Mouse (Mus musculus): Measurements from ENCODE around the gene C530008M17Rik.

The C530008M17Rik gene

DNA sequence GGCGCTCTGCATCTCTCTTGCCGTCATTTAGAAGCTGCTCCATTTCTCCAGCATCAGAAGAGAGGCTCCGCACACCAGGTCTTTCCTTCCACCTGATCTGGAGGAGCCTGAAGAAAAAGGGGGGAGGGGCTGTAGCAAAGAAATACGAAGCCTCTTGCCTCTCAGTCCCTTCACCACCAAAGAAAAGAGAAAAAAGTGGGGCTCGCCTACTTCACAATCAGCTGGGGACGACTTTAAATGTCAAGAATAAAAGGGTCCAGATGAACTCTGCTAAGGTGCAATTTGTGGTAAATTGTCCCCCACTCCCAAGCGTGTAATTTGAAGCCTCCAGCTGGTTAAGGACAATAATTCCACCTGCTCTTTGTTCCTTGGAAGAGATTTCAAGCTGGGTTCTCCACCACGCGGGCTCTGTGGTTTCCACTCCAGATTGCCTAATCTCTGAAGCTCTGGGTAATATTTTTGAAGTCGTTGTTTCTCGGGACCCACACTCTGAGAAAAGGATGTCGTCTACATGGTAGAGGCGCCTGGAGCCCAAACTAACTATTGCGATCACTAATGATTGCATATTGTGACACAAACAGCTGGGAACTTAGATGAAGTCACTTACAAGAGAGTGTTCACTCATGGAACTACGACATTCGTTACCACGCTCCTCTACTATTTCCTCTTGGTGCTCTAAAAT lies 176.4 kb downstream of the C530008M17Rik start:
- in situ Hi-C loops (cut with MseI, MboI): no loop called here

DNA sequence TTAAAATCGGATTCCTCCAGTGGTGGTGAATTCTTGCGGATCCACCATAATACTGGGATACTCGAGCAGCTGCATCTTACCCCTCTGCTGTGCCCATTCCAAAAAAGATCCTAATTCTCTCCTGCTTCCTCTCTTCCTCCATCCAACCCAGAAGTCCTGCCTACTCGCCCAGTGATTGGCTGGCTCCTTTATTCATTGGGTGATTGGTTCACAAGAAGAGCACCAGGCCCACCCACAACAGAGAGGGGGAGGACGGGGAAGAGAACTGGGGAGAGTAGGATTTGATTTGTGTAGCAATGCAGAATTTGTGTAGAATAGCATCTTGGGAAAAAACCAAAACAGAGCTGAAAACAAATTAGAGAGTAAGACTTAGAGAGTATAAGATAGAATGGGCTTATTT lies 180.7 kb downstream of the C530008M17Rik start:
- in situ Hi-C loops (cut with MseI, MboI): no loop called here

- in situ Hi-C loops (cut with MseI, MboI): loop anchor here in 1 of 2 experiments (10.0 kb wide), 2 partner anchors 75 to 255 kb away; partner anchors contain the start of gene Cep135
Measured at GRCm38 (mm10) chr5:76839786-76840185, 183.5 kb downstream of the C530008M17Rik start.

GRCm38 (mm10) chr5:76841859-76842258 lies 185.5 kb downstream of the C530008M17Rik start:
- in situ Hi-C loops (cut with MseI, MboI): loop anchor here in 1 of 2 experiments (10.0 kb wide), 2 partner anchors 77 to 257 kb away; partner anchors contain the start of gene Cep135

- in situ Hi-C loops (cut with MseI, MboI): loop anchor here in 1 of 2 experiments (10.0 kb wide), 2 partner anchors 79 to 259 kb away; partner anchors contain the start of gene Cep135
Measured at GRCm38 (mm10) chr5:76843448-76843847, 187.1 kb downstream of the C530008M17Rik start.

GRCm38 (mm10) chr5:76843851-76844419 lies 187.6 kb downstream of the C530008M17Rik start:
- in situ Hi-C loops (cut with MseI, MboI): loop anchor here in 1 of 2 experiments (10.0 kb wide), 2 partner anchors 79 to 259 kb away; partner anchors contain the start of gene Cep135

DNA sequence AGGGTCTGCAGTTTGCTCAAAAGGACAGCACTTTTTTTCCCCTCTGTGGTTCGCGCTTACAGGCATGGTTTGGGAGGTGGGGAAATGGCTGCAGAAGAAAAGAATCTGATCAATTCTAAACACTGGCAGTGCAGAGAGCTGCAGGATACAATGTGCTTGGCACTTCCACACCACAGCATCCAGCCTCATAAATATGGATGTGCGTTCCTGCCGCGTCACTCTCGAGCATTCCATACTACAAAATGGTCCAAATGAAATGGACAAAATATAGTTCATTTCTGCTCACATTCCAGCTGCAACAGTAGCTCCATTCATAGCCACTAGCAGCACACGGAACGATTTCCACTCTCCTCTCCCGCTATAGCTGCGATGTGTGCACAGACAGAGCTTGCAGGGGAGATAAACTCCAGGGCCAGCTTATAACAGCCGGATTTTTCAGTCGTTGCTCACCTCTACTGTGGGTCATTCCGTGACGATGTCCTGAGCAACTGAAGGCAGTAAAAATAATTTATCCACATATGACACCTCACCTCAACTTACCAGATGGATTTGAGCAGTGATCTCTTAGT lies 188.4 kb downstream of the C530008M17Rik start:
- in situ Hi-C loops (cut with MseI, MboI): loop anchor here in 1 of 2 experiments (10.0 kb wide), 2 partner anchors 80 to 260 kb away; partner anchors contain the start of gene Cep135

DNA sequence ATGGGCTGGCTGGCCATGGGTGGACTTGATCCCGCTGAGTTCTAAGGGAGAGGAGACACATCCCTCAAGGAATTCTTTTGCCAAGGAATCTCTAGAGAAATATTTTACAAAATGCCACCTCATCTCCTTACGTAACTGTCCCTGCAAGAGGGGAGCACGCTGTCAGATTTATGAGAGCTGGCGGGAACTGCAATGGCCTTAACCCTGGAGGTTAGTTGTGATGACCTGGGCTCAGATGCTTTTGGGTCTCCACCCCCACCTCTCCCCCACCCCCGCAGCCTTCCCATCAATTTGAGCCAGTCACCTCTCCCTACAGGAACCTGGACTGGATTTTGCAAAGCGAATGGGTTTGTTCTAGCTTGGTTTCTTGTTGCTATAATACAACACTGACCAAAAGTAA lies 190.8 kb downstream of the C530008M17Rik start:
- in situ Hi-C loops (cut with MseI, MboI): loop anchor here in 1 of 2 experiments (10.0 kb wide), 2 partner anchors 82 to 262 kb away; partner anchors contain the start of gene Cep135

DNA sequence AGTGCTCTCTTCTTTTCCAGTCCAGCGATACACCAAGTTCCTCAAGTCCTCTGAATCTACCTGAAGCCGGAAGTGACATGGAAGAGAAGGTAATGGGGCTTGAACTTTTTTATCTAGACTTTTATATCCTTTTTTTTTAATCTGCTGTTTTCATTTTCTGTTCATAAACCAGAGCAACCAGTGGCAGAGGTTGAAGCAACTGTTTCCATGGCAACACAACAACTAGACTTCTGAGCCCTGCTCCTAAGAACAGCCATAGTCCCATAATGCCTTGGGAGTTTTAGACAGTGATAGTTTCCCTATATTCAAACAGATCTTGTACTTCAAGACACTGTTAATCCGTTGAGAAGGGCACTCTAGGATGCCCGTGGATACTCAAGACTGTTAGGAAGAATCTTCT lies 195.0 kb downstream of the C530008M17Rik start:
- in situ Hi-C loops (cut with MseI, MboI): no loop called here

- in situ Hi-C loops (cut with MseI, MboI): no loop called here
Measured at GRCm38 (mm10) chr5:76853549-76853948, 197.2 kb downstream of the C530008M17Rik start.

- in situ Hi-C loops (cut with MseI, MboI): no loop called here
Measured at GRCm38 (mm10) chr5:76855829-76856600, 199.7 kb downstream of the C530008M17Rik start.

GRCm38 (mm10) chr5:76857103-76858015 lies 201.0 kb downstream of the C530008M17Rik start:
- in situ Hi-C loops (cut with MseI, MboI): no loop called here

DNA sequence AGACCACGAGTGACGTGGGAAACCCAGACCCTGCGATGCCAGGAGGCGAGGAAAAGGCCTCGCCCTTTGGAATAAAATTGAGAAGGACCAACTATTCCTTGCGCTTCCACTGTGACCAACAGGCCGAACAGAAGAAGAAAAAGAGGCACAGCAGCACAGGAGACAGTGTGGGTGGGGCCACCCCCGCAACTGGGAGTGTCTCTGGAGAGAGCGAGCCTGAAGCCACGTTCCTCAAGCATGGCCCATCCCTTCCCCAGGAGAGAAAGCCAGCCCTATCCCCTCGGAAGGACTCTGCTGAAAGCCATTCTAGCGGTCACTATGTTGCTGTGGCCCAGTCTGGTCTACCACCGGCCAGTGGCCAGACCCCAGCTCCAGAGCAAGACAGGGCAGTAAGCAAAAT lies 202.1 kb downstream of the C530008M17Rik start:
- in situ Hi-C loops (cut with MseI, MboI): no loop called here

DNA sequence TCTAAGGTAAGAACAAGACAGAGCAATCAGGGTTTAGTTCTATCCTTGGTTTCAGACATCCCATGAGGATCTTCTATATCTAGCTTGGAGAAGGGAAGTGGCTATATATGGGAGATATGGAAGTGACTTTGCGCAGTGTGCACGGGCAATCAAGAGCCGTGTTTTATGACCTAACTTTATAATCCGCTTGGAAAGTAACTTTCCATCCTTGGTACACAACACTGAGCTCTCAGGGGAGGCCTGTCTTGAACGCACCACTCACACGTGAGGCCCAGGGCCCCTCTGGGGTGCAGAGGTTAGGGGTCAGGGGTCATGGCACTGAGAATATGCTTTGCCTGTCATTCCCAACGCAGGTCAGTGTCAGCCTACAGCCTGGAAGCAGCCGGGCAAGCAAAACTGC lies 210.5 kb downstream of the C530008M17Rik start:
- in situ Hi-C loops (cut with MseI, MboI): no loop called here

DNA sequence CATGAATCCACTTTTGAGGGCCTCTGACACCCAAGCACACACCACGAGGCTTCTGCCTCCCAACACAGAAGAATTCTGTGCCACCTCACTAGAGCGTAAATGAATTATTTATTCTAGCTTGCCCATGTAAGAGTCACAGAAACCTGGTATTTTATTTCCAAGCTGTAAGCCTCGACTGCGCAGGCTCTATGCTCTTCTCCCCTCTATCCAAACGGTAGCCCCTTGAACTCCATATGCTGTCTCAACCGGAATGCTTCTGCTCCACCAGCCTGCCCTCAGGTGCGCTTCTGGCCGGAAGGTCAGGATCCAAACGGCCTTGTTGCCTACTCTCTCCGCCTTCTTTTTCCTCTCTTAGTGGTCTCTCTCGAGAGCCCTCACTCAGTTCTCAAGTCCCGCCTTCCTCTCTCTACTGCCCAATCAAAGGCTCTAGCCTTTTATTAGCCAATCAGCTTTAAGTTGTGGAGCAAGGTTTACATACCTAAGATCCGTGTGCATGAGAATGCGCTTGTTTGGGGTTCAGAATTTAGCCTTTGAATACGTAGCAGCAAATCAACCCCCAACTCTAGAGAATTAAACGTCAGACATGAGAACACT lies 212.5 kb downstream of the C530008M17Rik start:
- in situ Hi-C loops (cut with MseI, MboI): no loop called here

GRCm38 (mm10) chr5:76869553-76869952 lies 213.2 kb downstream of the C530008M17Rik start:
- in situ Hi-C loops (cut with MseI, MboI): no loop called here

GRCm38 (mm10) chr5:76876106-76876758 lies 219.9 kb downstream of the C530008M17Rik start:
- in situ Hi-C loops (cut with MseI, MboI): no loop called here

DNA sequence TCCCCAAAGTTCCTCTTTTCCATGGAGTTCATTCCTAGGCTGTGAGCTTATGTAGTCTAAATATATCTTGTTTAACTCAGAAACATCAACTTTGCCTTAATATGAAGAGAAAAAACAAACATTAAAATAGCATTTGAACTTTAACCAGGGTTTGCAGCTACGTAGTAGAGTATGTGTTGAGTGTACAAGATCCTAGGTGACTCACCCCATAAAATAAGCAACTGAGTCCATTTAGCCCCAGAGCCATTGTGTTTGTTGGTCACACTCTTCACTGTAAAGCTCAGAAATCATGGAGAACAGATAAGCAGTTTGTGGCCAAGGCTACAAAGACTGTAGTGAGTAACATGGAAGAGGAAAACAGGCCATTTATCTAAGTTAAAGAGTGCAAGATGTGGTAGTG lies 227.8 kb downstream of the C530008M17Rik start:
- in situ Hi-C loops (cut with MseI, MboI): no loop called here

DNA sequence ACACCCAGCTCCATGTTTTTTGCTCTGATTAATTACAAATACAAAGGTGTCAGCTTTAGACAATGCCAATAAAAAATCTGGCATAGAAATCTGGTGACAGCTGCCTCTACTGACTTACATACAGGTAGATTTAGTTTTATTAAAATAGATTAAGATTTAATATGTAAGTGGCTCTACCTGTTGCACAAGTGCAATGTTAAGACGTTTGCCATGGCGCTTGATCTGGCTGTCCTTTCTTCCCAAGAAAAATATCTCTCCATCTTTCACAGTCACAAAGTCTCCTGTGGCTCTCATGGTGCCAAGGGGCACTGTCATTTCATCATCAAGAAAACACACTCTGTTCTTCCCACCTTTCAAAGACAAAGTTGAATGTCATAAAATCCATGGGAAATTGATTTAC lies 230.7 kb downstream of the C530008M17Rik start:
- in situ Hi-C loops (cut with MseI, MboI): no loop called here

DNA sequence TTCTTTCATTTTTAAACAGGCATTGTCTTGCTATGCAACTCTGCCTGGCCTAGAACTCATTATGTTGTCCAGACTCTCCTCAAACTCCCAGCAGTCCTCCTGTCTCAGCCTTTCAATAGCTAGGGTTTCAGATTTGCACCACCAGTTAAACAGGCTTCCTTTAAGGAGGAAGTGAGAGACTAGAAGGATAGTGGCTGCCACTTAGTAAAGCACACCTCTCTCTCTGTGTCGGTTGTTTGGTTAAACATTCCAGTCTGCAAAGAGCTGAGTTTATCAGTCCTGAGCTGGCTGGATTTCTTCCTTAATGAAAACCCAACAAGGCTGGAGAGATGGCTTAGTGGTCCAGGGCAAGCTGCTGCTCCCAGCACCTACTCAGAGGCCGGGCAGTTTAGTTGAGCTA lies 236.3 kb downstream of the C530008M17Rik start:
- in situ Hi-C loops (cut with MseI, MboI): no loop called here
